Mouse (Mus musculus) B cell, adult (primary cell): Measurements from ENCODE around the gene Tmtc4. TPM values are rescaled to one million over a fixed set of nuclear protein-coding genes. Genes with fewer than 3 reads are reported as not detected.

ENCODE experiments used
- total RNA-seq: library from RNA; stranded (reverse); gene quantifications from 4 replicates; pipeline ENCODE4 v1.2.4, GENCODE M21; 2023; ENCODE audit not compliant: inconsistent age

Tmtc4 gene
- total RNA-seq = 6.3 to 9.7 TPM (median 8.0 TPM) in 4 replicates

DNA sequence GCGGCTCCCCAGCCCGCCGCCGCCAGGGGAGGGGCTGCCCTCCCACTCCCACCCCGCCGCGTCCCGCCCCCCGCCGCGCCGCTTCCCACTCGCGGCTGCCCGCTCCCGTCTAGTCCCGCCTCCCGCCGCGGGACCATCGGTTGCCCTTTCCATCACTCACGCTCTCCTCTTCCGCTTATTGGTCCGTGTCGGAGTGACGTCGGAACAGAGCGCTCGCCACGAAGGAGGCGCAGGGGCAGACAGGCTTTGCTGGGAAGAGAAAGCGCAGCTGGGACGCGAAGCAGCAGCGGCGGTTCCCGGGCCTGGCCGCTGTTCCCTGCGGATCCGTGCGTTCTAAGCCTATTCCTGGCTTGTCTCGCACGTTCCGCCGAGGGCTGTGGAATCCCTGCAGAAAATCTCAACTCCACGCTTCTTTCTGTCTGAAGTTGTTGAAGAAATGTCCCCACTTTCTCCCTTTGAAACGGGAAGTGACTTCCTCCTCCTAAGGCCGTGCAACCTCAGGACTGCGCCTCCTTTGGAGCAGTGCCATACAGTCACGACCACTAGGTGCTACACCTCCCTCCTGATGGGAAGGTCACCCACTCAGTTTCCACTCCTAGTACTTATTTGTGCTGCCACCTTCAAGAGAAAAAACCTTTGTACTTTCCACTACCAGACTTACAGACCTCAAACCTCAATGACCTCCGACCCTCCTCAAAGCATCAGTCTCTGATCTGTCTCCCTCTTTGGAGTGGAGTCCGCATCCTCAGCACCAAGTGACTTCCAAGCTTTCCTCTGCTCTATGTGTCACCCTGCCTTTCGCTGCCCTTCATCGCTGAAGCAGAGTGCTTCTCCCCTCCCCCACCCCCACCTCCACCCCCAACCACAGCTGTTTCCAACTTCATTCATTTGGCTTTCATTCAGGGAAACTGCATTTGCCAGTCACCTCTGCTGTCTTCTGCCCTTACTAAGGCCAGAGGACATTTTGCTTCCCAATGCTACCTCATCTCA is at the start of gene Tmtc4:
Gene Tmtc4, minus strand, starts transcription at position 810 of the 990 bp plus-strand sequence.

DNA sequence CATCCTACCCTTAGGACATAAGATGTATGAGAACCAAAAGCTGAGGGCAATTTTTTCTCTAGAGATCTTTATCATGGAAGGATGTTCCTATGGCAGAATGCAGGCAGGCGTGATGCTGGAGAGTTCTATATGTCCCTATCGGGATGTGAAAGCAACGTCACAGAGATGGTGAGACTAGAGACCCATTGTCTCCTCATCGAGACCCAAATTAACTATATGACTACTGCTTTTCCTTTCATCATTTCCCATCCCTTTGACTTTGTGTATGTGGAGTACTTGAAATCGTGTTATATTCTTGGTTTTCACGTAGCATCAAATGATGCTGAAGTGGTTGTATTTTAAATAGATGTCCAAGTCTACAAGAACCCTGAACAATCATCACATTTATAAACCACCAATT is 70.2 kb downstream of the Tmtc4 start, which contains the start of gene Ggact:
Gene Ggact, minus strand, starts transcription at position 101 of the 400 bp plus-strand sequence.

Other genes starting within 250 kb of the Tmtc4 start
- 7.7 to 11.5 TPM (median 10.7 TPM) in 4 replicates for gene Ggact, start 70.3 kb downstream of the Tmtc4 start, total RNA-seq